Mouse (Mus musculus) kidney, adult 11 months (tissue): ENCODE measurements at regions not wholly inside any gene's neighbourhood (a gene's known extent, or its start where the extent isn't known, plus 50 kb on each side); places are given as distances from the start of the nearest gene placed in this dataset.

Experiments
- DNase-seq: peaks from one replicate; pipeline ENCODE4 v3.0.0; 2022

- DNase-seq, result no peak
Measured at GRCm38 (mm10) chr15:36378640-36379039, 628.9 kb downstream of the Zfp706 start.

DNA sequence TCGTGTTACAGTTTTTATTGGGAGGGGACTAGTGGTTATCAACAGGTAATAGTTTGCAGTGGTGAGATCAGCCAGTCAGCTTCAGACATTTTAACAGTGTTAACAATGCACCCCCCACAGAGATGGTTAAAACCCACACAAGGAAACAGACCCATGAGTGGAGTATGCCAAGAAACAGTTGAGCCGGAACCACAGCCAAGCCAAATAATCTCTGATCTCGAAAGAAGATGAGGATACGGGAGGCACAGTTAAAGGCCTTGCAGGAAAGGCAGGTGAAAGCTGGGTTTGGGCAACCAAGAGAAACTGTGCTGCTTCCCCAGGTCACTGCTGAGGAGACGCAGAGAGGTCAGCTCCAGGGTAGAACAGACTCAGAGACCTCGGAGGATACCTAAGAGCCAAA lies 631.0 kb downstream of the Zfp706 start:
- DNase-seq, result peak; percentile 70

DNA sequence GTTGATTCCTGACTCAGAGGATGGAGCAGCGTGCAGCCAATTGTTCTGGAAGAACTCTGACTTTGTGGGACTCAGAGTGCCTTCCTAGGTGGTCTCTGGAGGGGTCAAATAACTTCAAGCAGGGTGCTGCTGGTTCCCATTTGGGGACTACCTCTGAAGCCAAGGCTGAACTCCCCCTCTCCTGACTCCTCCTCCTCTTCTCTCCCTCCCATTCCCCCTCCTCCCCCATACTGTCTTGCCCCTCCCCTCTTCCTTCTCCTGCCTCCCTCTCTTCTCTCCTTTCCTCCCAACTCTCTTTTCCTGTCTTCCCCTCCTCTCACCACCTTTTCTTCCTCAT lies 632.1 kb downstream of the Zfp706 start:
- no peak for DNase-seq

GRCm38 (mm10) chr15:36374732-36375548 lies 632.6 kb downstream of the Zfp706 start:
- peak; percentile 83 for DNase-seq

DNA sequence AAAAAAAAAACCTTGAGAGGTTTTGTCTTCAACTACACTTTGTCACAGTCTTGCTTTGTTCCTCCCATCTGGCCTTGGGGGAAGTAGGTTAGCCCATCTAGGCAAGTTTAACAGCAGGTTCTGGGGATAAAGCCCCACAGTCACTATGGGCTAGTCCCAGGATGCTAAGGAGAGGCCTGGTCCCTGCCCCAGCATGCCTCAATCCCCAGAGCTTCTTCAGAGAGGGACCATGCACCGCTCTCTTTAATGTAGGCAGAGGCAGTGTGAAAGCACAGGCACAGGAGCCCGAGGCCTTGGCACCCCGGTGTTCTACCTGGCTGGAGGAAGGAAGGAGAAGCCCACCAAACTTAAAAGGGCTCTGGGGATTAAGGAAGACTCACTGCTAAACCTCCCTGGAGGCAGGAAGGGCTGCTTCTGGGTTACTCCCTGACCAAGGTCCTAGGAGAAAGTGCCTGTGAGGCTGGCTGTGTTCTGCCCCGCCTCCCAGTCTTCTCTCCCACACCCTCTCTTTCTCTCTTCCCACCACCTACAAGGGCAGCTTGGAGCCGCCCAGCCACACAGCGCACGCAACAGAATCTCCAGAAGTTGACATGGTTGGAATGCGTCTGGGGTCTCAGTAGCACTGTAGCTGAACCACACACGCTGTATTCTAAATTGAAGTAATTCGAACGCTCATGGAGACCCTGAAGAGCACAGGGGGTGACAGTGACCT lies 633.5 kb downstream of the Zfp706 start:
- peak; percentile 69 for DNase-seq

- peak; percentile 19 for DNase-seq
Measured at GRCm38 (mm10) chr15:36373481-36373880, 634.1 kb downstream of the Zfp706 start.

GRCm38 (mm10) chr15:36371382-36371781 lies 636.2 kb downstream of the Zfp706 start:
- no peak for DNase-seq

DNA sequence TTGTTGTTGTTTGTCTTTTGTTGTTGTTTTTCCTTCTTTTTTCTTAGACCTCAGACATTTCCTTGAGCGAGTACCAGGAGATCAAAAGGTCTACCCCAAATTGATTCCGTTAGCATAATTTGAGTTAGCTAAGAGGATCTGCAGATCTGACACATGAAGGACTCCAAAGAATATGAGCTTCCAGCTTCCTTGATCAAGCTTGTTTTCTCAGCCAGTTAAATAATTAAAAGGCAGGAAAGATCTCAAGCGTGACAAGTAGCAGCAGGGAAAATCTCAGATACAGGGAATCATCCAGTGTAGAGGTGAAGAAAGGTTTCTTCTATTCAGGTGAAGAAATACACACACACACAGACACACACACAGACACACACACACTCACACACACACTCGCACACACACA lies 636.7 kb downstream of the Zfp706 start:
- no peak for DNase-seq

DNA sequence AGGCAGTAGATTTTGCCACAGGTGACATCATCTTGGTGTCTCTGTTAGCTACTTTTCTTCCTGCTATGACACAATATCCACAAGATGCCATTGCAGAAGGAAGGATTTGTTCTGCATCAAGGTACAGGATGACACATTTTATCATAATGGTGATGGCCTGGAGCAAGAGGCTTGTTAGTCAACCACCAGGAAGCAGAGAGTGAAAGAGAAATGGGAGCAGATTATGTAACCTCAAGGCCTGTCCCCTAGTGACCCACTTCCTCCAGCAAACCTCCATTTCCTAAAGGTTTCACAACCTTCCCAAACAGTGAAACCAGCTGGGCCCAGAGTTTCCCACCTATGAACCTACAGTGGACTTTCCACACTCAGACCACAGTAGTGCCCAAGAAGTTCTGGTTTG lies 640.3 kb downstream of the Zfp706 start:
- no peak for DNase-seq

DNA sequence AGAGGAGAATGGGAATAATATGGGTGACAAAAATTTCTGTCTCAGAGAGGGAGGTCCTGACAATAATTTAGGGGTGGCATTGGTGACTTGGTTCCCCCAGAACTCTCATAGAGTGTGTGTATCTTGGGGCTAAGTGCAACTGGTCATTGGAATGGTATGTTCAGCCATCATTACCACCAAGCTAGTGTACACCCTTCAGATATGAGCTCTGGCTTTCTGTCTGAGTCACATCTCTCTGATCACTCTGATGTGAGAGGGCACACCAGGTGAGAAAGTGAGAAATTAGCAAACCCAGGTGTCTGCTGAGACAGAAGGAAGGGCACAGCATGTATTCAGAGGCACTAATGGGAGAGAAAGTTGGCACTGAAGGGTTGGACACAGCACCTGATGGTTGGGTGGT lies 642.8 kb downstream of the Zfp706 start:
- DNase-seq, result no peak

DNA sequence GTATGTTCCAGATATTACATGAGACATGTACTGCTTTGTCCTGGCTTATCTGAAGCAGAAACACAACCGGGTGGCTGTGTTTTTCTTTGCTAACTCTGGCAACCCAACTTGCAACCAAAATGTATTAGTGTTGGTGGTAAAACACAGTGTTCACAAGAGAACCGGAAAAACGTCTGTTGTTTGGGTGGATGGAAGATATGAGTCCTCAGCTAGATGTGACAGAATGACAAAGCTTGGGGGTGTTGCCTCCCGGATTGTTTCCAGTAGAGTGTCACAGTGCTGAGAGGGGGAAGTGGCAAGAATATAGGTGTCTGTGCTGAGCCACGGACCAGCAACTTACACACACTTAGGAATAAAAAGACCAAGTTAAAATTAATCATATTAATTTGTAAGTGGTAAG lies 643.5 kb downstream of the Zfp706 start:
- DNase-seq, result no peak

- DNase-seq, result no peak
Measured at GRCm38 (mm10) chr15:36362911-36363565, 644.5 kb downstream of the Zfp706 start.

DNA sequence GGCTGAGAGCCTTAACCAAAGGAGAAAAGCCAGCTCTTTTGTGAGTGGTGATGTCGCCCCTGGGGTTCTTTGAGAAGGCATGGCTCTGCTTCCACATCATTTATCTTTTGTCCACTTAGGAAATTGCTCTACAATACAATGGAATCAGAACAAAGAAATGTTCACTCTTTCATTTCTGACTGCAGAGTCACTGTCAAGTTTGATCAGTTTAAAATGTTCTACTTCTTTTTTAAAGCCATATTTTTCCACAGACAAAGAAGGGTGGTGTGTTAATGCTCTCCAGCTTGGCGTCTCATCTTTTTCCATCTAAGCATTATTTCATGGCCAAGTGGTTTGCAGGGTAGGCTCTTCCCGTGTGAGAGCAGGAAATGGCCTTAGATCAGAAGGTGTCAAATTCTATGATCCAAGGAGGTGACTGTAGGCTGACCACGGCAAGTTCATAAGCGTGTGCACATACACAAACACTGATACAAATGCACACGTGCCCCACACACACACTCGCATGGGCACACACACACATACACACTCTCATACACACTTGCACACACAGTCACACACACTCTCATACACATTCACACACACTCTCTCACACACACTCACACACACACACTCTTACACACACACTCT lies 645.9 kb downstream of the Zfp706 start:
- no peak for DNase-seq

DNA sequence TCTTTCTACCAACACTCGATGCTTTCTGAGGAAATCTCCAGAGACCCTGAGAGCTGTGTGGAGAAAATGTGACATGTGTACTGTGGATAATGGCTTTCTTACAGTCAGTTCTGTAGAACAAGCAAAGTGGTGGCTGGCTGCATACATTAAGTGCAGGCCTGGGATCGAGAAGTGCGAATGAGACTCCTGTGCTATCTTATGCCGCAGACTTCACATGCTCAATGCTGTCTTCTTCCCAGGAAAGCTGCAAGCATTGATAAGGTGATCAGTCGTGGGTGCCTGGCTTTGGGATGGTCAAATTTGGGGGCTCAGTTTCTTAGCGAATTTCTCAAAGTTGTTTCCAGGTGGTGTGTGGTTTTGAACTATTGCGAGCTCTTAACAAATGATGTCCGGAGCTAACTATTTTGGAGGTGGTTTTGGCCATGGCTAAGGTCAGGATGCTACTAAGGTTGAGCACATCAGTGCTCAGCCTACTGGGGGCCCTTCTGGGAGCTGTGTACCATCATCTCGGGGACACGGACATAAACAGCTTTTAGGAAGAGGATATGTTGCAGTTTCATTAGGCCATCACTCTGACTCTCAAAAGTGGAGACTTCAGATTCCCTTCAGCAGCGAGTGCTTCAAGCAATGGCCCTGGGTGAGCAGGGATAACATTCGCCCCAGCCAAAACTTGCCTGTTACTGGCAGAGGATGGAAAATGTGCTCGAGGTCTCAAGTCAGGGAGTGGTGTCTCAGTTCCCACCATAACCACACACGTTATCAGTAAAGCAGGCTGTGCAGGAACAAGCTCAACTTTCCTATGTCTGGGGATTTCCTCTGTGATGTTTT lies 646.7 kb downstream of the Zfp706 start:
- no peak for DNase-seq

DNA sequence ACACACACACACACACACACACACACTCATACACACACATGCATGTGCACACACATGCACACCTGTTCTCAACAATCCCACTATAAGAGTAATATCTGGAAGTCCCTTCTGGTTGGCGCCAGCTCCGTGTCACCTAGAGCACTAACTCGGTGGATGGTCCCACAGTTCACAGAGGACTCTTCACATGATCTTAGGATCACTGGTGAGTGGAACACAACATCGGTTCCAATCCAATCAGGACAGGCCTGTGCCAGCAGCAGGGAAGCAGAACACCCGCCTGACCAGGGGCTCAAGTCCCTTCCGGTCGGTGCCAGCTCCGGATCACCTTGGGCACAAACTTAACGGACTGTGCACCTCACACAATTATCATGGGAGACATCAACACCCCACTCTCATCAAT lies 651.7 kb downstream of the Zfp706 start:
- DNase-seq, result no peak

DNA sequence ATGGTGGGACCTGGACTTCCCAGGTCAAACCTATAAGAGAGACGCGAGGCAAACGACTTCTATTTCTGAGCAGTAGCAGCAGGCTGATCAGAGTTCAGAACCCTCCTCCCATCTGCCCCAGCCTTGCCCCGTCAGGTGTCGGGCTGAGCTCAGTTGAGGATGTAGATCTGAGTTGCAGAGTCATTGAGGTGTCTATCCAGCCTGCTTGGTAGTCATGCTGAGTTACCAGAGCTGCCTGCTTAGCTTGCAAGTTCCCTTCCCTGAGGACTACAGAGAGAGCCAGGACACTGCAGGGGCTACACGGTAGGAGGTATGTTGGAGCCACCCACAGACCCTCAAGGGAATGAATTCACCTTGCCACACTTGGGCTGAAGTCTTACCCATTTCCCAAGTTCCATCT lies 653.0 kb downstream of the Zfp706 start:
- DNase-seq, result no peak

DNA sequence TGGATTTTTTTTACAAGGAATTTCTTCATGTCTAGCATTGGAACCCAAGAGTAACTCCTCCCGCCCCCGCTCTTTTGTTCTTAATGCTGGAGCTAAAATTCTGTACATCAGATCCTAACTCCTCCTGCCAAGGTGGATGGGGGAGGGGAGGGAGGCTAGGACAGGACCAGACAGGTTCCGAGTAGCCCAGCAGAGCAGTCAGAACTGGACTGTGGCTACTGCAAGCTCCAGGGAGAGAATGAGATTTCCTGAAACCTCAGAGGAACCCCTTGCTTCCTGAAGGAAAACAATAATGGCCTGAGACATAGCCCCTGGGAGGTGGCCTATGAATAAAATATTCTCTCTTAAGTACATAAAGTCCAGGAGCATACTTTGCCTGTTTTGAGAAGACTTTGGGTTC lies 653.8 kb downstream of the Zfp706 start:
- no peak for DNase-seq

GRCm38 (mm10) chr15:36352929-36353328 lies 654.6 kb downstream of the Zfp706 start:
- DNase-seq, result no peak

DNA sequence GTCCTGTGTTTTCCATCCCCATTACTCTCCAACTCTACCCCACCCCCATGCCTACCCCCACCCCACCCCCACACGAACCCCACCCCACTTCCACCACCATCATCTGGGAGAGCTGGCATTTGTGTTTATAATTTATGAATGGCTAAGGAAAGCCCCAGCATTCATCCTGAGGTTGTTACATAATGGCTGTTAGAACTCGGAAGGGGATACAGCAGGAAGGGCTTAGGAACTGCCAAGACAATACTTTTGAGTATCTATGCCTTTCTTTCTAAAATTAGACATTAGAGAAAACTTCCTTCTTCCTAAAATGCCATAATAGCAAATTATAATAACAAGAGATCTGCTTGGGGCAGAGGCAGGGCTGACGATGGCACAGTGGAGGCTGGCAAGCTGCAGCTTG lies 655.9 kb downstream of the Zfp706 start:
- no peak for DNase-seq

DNA sequence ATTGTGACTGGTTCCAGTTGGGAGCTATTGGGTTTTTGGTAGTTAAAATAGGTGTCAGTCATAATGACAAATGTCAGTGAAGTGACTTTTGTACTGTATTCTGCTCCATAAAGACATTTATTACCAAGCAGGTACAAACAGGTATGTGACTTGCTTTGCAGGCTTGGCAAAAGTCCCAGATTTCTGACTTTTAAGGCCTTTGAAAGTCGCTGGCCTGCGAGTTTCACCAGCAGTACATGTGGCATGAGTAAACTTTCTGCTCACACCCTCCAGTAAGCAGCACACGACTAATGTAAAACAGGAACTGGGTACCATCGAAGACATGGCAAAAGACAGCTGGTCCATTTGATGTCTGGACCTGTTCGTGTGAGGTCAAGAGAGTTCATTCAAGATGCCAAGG lies 659.2 kb downstream of the Zfp706 start:
- peak; percentile 40 for DNase-seq

- DNase-seq, result peak; percentile 30
Measured at GRCm38 (mm10) chr15:36347333-36347845, 660.2 kb downstream of the Zfp706 start.

DNA sequence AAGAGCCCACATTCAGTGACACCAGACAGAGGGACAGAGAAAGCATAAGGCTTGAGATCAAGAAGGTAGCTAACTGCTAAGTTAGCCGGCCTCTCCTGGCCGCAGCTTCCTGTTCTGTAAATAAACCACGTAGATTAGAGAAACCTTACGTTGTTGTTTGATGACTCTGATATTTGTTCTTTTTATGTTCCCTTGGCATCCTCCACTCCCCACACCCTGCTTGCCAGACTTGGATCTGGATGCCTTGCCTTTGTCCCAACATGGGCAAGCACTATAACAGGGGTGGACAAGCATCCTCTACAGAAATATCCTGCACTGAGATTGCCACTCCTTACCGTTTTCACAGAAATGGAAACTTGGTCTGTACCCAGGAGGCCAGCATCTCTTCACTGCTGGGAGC lies 661.4 kb downstream of the Zfp706 start:
- DNase-seq, result no peak
